Mouse (Mus musculus) bone marrow, adult 2 months (tissue): ENCODE measurements at regions not wholly inside any gene's neighbourhood (a gene's known extent, or its start where the extent isn't known, plus 50 kb on each side); places are given as distances from the start of the nearest gene placed in this dataset.

Source experiments
- H3K27ac ChIP-seq: fragments of 200-500 bp; 2 replicates; pipeline ENCODE4 v1.5.1; 2012; ENCODE audit warnings: low read depth, mild to moderate bottlenecking, control low read depth, inconsistent platforms, low read length; ENCODE audit not compliant: control insufficient read depth, poor library complexity, insufficient read depth
- H3K4me1 ChIP-seq: fragments of 200-500 bp; 2 replicates; pipeline ENCODE4 v1.6.1; 2011; ENCODE audit warnings: low read length; ENCODE audit not compliant: control insufficient read depth, insufficient read depth
- H3K4me3 ChIP-seq: fragments of 200-500 bp; replicated peaks from 2 replicates; pipeline ENCODE3; 2011; ENCODE audit warnings: mild to moderate bottlenecking, low read depth, low read length, control low read depth; ENCODE audit not compliant: control insufficient read depth
- CTCF ChIP-seq: fragments of 200-500 bp; IDR thresholded peaks from 2 replicates; pipeline ENCODE4 v1.5.1; 2011; ENCODE audit warnings: low read length, control low read depth; ENCODE audit not compliant: control insufficient read depth, insufficient read depth
- POLR2A ChIP-seq: fragments of 200-500 bp; IDR thresholded peaks from 2 replicates; pipeline ENCODE4 v1.6.1; 2011; ENCODE audit warnings: low read depth, mild to moderate bottlenecking, control low read depth, low read length, borderline replicate concordance; ENCODE audit not compliant: control insufficient read depth
- WGBS: fragments of 180-500 bp; shearing (Covaris S2); methylation state at CpG from one replicate; pipeline ENCODE4 v1.1.7; 2018; 5-methylcytosine and 5-hydroxymethylcytosine counted together

DNA sequence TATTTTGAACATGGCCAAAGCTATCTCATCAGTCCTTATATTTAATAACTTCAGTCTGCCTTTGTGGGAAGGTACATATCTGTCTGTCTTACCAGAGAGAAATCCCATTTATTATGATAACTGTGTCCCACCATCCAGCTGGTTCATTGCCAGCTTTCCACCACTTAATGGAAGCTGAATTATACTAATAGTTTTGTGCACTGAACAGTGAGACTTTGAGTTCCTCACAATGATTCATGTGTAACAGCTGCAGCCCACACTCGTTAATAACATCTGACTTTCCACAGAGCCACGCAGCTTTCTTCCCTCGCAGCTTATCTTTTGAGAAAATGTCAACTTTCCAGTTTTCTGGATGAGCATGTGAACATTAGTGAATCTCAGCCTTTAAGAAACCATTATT lies 88.3 kb upstream of the Abcb5 start:
- Histone ChIP-seq H3K4me3 (no peak overlapping the region), H3K4me1 (no peaks in the 10 kb centered on the region), H3K27ac (no peak overlapping the region)
- TF ChIP-seq POLR2A (no peak), CTCF (no peak)
- 64% methylated on average over 3 of the region's 3 CpGs for WGBS

DNA sequence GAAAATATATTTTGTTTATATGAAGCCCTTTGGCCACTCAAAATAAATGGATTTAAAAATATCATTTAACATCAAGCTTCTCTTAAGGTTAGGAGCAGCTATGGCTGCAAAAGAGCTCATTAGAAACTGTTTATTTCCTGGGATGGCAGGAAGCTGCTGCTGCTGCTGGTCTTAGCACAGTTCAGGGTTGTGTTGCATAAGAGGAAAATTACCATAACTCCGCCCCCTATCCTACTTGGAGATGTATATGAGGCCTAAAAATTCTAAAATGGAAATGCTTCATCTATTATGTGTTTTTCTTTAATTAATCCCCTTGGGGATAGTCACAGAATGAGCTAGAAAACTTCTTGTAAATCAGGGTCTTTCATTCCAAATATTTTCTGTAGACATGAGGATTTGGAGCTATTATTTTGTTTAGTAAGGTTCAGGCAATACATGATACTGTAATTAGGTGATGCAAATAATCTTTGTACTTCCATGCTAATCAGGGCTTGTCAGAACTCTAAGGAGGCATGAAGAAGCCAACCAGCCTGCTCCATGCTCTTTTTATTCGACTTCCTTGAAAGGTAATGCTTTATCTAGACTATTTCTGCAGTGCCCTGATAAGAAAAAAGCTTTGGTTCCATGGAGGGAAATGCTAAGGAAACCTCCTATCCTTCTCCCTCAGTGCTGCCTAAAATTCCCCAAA lies 85.6 kb upstream of the Abcb5 start:
- 41% methylated on average over 2 of the region's 2 CpGs for WGBS
- Histone ChIP-seq H3K4me3 (no peak overlapping the region), H3K4me1 (no peaks in the 10 kb centered on the region), H3K27ac (no peak overlapping the region)
- TF ChIP-seq POLR2A (no peak), CTCF (no peak)

DNA sequence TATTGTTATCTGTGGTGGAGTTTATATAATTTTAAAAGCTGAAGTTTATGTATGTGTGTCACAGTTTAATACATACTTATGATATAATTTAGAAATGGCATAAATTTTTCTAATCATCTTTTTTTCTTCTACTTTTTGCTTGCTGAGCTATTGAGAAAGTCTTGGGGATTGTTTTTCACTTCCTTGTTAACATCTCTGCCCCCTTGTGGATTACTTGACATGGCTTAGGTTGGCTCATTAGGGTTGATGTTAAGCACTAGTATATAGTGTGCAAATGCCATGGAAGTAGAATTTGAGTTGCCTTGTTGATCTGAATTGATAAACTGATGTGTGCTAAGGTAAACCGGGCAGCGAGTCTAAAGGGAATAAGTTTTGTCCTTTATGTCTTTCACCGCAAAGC lies 72.1 kb upstream of the Abcb5 start:
- H3K4me1 ChIP-seq: no peaks in the 10 kb centered on the region
- no peak overlapping the region for H3K4me3 ChIP-seq
- TF ChIP-seq POLR2A (no peak), CTCF (no peak)
- WGBS: 81% methylated on average over 3 of the region's 3 CpGs
- H3K27ac ChIP-seq: no peak overlapping the region

DNA sequence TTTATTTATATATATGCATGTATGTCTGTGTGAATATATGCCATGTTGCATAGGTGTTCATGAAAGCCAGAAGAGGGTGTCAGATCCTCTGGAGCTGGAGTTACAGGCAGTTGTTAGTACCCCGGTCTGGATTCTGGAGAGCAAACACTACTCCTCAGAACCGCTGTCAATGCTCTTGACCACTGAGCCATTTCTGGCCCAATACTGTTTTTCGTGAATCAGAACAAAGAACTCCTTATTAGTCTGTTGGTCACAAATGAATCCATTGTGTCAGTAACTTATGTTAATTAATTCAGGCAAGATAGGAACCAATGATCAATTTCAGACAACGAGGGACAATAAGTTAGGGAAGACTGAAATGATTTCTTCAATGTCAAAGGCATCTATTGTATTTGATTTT lies 68.6 kb upstream of the Abcb5 start:
- Histone ChIP-seq H3K4me3 (no peak overlapping the region), H3K27ac (no peak overlapping the region), H3K4me1 (no peaks in the 10 kb centered on the region)
- TF ChIP-seq POLR2A: no peak
- no peak for TF ChIP-seq CTCF
- 85% methylated on average over 4 of the region's 4 CpGs for WGBS

DNA sequence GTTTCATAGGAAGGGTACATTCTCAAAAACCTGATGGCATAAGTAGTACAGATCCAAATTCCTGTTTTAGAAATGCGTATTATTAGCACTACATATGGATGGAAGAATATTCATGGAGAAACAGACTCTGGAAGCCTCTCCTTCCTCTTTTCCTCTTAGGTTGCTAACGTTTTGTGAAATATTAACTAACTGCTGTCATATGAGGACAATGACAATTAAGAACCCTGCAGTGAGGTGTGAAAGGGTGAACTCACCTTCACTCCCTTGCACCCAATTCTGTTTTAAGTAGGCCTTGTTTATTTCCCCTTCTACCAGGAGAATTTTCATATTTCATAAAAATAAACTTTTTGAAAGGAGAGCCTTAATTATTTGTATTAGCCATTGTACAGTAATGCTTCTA lies 62.5 kb upstream of the Abcb5 start:
- TF ChIP-seq POLR2A: no peak
- TF ChIP-seq CTCF: no peak
- H3K4me3 ChIP-seq: no peak overlapping the region
- WGBS: 57% methylated on average over 2 of the region's 2 CpGs
- no peak overlapping the region for H3K27ac ChIP-seq
- no peaks in the 10 kb centered on the region for H3K4me1 ChIP-seq

DNA sequence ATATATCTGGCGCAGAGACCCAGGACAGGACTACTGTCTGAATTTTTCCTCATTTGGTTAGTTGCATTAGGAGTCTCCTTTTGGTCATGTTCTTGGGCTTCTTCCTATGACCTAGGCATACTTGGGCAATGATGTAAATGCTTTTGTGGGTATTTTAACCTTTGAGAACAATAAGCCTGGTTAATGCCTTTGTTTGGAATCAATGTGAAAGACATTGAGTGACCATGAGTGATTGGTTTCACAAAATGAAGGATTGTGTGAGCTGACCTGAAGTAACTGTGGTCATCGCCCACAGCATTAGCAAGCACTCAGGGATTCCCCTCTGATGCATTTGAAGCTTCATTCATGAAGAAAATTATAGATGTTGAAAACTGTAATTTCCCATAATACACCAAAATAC lies 61.9 kb upstream of the Abcb5 start:
- 77% methylated on average over 2 of the region's 2 CpGs for WGBS

DNA sequence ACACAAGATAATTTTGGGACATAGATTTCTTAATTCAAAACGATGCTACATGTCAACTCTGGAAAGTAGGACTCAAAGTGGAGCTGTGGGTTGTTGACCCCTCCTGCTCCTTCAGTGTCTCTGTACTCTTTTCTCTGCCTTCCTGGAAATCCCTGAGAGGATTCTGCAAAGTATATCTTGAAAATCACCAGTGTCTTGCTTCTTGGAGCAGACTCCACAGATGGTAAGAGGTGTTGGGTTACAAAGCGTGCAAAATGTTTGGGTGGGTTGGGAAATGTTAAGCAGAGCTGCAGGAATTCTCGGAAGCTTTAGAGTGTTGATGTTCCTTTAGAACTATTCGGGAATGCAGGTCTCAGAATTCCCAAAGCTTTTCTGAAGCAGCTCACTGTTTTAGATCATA lies 61.5 kb upstream of the Abcb5 start:
- Histone ChIP-seq H3K4me1 (no peaks in the 10 kb centered on the region), H3K4me3 (no peak overlapping the region), H3K27ac (no peak overlapping the region)
- 76% methylated on average over 4 of the region's 4 CpGs for WGBS
- TF ChIP-seq POLR2A: no peak
- TF ChIP-seq CTCF: no peak

More for the DNA sequence above, 61.9 kb upstream of the Abcb5 start:
- TF ChIP-seq CTCF (no peak), POLR2A (no peak)
- Histone ChIP-seq H3K4me3 (no peak overlapping the region), H3K4me1 (no peaks in the 10 kb centered on the region), H3K27ac (no peak overlapping the region)

DNA sequence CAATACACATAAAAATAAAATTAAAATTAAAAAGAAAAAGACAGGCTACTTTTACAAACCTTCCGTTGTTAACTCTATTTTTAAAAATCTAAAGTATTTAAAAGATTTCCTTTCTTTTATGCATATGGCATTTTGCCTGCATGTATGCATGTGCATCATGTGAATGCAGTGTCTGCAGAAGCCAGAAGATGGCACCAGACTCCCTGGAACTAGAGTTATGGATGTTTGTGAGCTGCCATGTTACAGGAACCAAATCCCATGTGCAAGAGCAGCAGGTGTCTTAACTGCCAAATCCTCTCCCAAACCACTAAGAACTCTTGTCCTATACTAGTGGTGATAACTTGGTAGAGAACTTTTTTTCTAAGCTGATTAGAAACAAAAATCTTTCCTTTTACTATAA lies 60.1 kb upstream of the Abcb5 start:
- Histone ChIP-seq H3K4me1 (no peaks in the 10 kb centered on the region), H3K4me3 (no peak overlapping the region), H3K27ac (no peak overlapping the region)
- TF ChIP-seq CTCF (peak; percentile 37; the same call in 1 of the 2 replicates), POLR2A (no peak)
- 76% methylated on average over 1 of the region's 1 CpGs for WGBS

DNA sequence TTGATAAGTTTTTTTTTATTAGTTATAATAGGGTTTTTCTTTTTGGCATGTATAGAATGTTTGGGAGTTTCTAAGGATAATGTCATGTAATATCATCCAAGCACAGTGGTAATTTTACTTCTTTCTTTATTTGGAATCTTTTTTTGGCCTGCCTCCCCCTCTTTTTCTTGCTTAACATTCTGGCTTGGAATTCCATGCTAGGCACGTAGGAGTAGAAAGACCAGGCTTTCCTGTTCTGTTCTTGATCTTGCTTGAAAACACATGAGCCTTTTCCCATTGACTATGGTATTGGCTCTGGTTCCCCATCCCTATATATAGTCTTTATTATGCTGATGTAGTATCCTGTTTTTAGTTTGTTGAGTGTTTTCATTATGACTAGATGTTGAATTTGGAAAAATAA lies 57.8 kb upstream of the Abcb5 start:
- TF ChIP-seq POLR2A (no peak), CTCF (no peak)
- Histone ChIP-seq H3K4me1 (no peaks in the 10 kb centered on the region), H3K4me3 (no peak overlapping the region), H3K27ac (no peak overlapping the region)
- 89% methylated on average over 1 of the region's 1 CpGs for WGBS
